ENCODE assay signal across 24 mouse cellular contexts in the genomic region with DNA sequence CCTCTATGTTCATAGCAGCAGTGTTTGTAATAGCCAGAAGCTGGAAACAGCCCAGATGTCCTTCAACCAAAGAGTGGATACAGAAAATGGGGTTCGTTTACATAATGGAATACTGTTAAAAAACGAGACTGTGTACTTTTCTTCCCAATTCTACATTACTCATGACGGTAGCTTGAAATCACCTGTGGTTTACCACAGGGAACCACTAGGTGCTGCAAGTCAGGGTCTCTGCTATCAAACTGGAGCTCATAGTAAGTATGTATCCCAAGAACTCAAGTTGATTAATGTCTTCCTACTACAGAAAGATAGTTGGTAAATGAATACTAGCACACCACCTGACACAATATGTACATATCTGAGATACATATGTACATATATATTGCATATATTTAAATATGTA.
"Had no signal": no experiment of that assay in that cellular context is flagged by ENCODE, and none has a peak within 500 bp of the region (broad histone marks: within the 10 kb centered on the region; RNA-seq: fewer than 3 reads in every experiment).

No protein-coding gene starts in this region.

- H3K27ac ChIP-seq: gastrocnemius, adult 2 months; heart, embryonic 10.5 days; hindbrain, embryonic 10.5 days; hindbrain, embryonic 12.5 days; hindbrain, embryonic 14.5 days; limb, embryonic 13.5 days; limb, embryonic 15.5 days; liver, embryonic 12.5 days; liver, embryonic 14.5 days had no signal

- ATAC-seq: hindbrain, embryonic 16.5 days; intestine, embryonic 16.5 days; liver, embryonic 12.5 days had no signal

- DNase-seq: gastrocnemius, adult 2 months; gastrocnemius, postnatal 10 days; gastrocnemius, postnatal 36 days; heart, adult 18-20 months; heart, postnatal 10 days; heart, postnatal 36 days; kidney, adult 11 months; kidney, adult 2 months; kidney, postnatal 10 days; kidney, postnatal 36 days; layer of hippocampus, adult 9-11 months; layer of hippocampus, postnatal 36 days; left cerebral cortex, postnatal 4 days had no signal

- H3K9me3 ChIP-seq: heart, embryonic 10.5 days; heart, embryonic 12.5 days; hindbrain, embryonic 10.5 days; hindbrain, embryonic 12.5 days; limb, embryonic 13.5 days; limb, embryonic 15.5 days; liver, embryonic 12.5 days had no signal

- H3K9ac ChIP-seq: heart, embryonic 12.5 days; hindbrain, embryonic 12.5 days; hindbrain, embryonic 14.5 days; limb, embryonic 13.5 days; limb, embryonic 15.5 days; liver, embryonic 12.5 days; liver, embryonic 14.5 days had no signal

- H3K27me3 ChIP-seq: heart, embryonic 12.5 days; hindbrain, embryonic 12.5 days; limb, embryonic 13.5 days; limb, embryonic 15.5 days; liver, embryonic 12.5 days had no signal

- H3K4me1 ChIP-seq: heart, embryonic 10.5 days; heart, embryonic 12.5 days; hindbrain, embryonic 10.5 days; hindbrain, embryonic 12.5 days; limb, embryonic 13.5 days; limb, embryonic 15.5 days had no signal

- H3K36me3 ChIP-seq: heart, embryonic 10.5 days; hindbrain, embryonic 12.5 days; limb, embryonic 13.5 days; limb, embryonic 15.5 days had no signal

- H3K4me3 ChIP-seq: gastrocnemius, adult 2 months; heart, embryonic 10.5 days; heart, embryonic 12.5 days; hindbrain, embryonic 10.5 days; hindbrain, embryonic 12.5 days; limb, embryonic 13.5 days; limb, embryonic 15.5 days; liver, embryonic 12.5 days had no signal
